Mouse (Mus musculus) small intestine, adult 2 months (tissue): ENCODE data around the gene Gcnt1. TPM values are rescaled to one million over a fixed set of nuclear protein-coding genes. Genes with fewer than 3 reads are reported as not detected.

Source experiments
- H3K27ac ChIP-seq: fragments of 200-500 bp; 2 replicates; pipeline ENCODE4 v1.5.1; 2012; ENCODE audit warnings: low read depth, low read length, control low read depth, inconsistent platforms; ENCODE audit not compliant: insufficient read depth
- H3K27me3 ChIP-seq: fragments of 200-500 bp; 2 replicates; pipeline ENCODE4 v1.6.1; 2012; ENCODE audit warnings: mild to moderate bottlenecking, moderate library complexity, low read length, inconsistent platforms; ENCODE audit not compliant: control insufficient read depth, insufficient read depth
- H3K36me3 ChIP-seq: fragments of 200-500 bp; 2 replicates; pipeline ENCODE4 v1.6.1; 2012; ENCODE audit warnings: mild to moderate bottlenecking, low read length, control low read depth, inconsistent platforms; ENCODE audit not compliant: control insufficient read depth, insufficient read depth
- H3K4me1 ChIP-seq: fragments of 200-500 bp; 2 replicates; pipeline ENCODE4 v1.6.1; 2012; ENCODE audit warnings: low read length, inconsistent platforms, mixed read lengths; ENCODE audit not compliant: control insufficient read depth, insufficient read depth, insufficient read length
- H3K4me3 ChIP-seq: fragments of 200-500 bp; 2 replicates; pipeline ENCODE4 v1.5.1; 2012; ENCODE audit warnings: low read depth, mild to moderate bottlenecking, control low read depth, inconsistent platforms, low read length, moderate library complexity
- CTCF ChIP-seq: fragments of 200-500 bp; IDR thresholded peaks from 2 replicates; pipeline ENCODE4 v1.5.1; 2012; ENCODE audit warnings: low read depth, mild to moderate bottlenecking, control low read depth, inconsistent platforms, low read length, moderate library complexity, mixed read lengths; ENCODE audit not compliant: insufficient replicate concordance, insufficient read length; ENCODE audit errors: extremely low read depth
- POLR2A ChIP-seq: fragments of 200-500 bp; IDR thresholded peaks from 2 replicates; pipeline ENCODE4 v1.6.1; 2012; ENCODE audit warnings: low read depth, mild to moderate bottlenecking, control low read depth, inconsistent platforms, low read length, moderate library complexity
- WGBS: fragments of 180-500 bp; shearing (Covaris S2); methylation state at CpG from one replicate; pipeline ENCODE4 v1.1.7; 2018; 5-methylcytosine and 5-hydroxymethylcytosine counted together
- polyA plus RNA-seq: library from polyadenylated mRNA; depleted of rRNA; stranded (reverse); fragments of >200 nt; gene quantifications from 2 replicates; pipeline ENCODE4 v1.2.3, GENCODE M21; 2012

Gene Gcnt1
- polyA plus RNA-seq, 1 experiment, result 0.80 TPM

DNA sequence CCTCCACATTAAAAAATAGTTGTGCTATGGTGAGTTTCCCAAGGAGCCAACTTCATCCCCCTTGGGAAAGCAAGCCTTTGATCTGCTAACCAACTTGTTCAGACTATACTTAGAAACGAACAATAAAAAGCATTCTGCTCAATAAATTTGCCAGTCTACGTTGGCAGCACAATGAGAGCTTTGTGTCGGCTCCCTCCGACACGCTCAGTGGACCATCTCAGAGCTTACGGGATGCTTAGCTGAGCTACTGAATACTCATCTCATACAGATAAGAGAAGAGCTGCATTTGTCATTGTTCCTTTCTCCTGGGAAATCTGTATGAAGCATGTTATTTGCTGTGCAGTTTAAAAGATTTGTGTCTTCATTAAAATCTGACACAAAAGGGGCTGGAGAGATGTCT, 13.8 kb upstream of the Gcnt1 start:
- no peak overlapping the region for H3K27ac ChIP-seq
- no peaks in the 10 kb centered on the region for H3K36me3 ChIP-seq
- H3K4me3 ChIP-seq, result no peak overlapping the region
- peaks cover 3% of the 10 kb centered on the region; the same call in 1 of the 2 replicates for H3K4me1 ChIP-seq
- TF ChIP-seq CTCF (no peak), POLR2A (no peak)
- WGBS, result 75% methylated on average over 6 of the region's 6 CpGs
- H3K27me3 ChIP-seq, result no peaks in the 10 kb centered on the region

GRCm38 (mm10) chr19:17385426-17385825, 12.8 kb upstream of the Gcnt1 start:
- TF ChIP-seq CTCF, result no peak
- TF ChIP-seq POLR2A, result no peak
- WGBS, result 9% methylated on average over 1 of the region's 1 CpGs
- H3K27ac ChIP-seq, result no peak overlapping the region

GRCm38 (mm10) chr19:17385022-17385421, 12.4 kb upstream of the Gcnt1 start:
- WGBS, result 77% methylated on average over 4 of the region's 4 CpGs
- Histone ChIP-seq H3K27me3 (no peaks in the 10 kb centered on the region), H3K27ac (no peak overlapping the region), H3K4me1 (peaks cover 3% of the 10 kb centered on the region; the same call in 1 of the 2 replicates), H3K4me3 (no peak overlapping the region), H3K36me3 (no peaks in the 10 kb centered on the region)
- TF ChIP-seq POLR2A, result no peak
- TF ChIP-seq CTCF, result no peak

More at GRCm38 (mm10) chr19:17385426-17385825, 12.8 kb upstream of the Gcnt1 start:
- peaks cover 3% of the 10 kb centered on the region; the same call in 1 of the 2 replicates for H3K4me1 ChIP-seq
- H3K36me3 ChIP-seq, result no peaks in the 10 kb centered on the region
- H3K4me3 ChIP-seq, result no peak overlapping the region
- no peaks in the 10 kb centered on the region for H3K27me3 ChIP-seq

GRCm38 (mm10) chr19:17382807-17383397, 10.3 kb upstream of the Gcnt1 start:
- H3K27ac ChIP-seq, result no peak overlapping the region
- H3K4me3 ChIP-seq, result no peak overlapping the region
- H3K36me3 ChIP-seq, result no peaks in the 10 kb centered on the region
- 76% methylated on average over 6 of the region's 6 CpGs for WGBS
- no peaks in the 10 kb centered on the region for H3K27me3 ChIP-seq
- H3K4me1 ChIP-seq, result peaks cover 3% of the 10 kb centered on the region; the same call in 1 of the 2 replicates
- no peak for TF ChIP-seq POLR2A
- no peak for TF ChIP-seq CTCF

DNA sequence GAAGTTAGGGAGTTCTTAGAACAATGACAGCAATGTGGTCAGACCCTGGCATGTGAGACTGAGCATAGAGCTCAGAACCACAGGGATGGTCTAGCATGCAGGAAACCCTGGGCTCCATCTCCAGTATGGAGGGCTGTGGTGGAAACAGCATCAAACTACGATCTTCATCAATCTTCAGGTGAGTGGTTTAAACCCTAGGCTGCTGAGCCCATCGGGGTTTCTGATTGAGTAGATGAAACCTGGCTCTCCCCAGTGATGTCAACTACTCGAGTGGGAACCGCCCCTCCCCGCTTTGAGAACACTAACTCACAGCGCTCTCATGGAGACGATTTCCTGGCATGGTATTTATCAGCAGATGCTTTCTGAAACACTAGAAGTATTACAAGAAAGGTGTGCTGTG, 7.9 kb upstream of the Gcnt1 start:
- TF ChIP-seq POLR2A, result no peak
- no peak for TF ChIP-seq CTCF
- no peak overlapping the region for H3K4me3 ChIP-seq
- H3K27ac ChIP-seq, result no peak overlapping the region
- H3K4me1 ChIP-seq, result no peaks in the 10 kb centered on the region
- H3K27me3 ChIP-seq, result no peaks in the 10 kb centered on the region
- H3K36me3 ChIP-seq, result no peaks in the 10 kb centered on the region
- 50% methylated on average over 7 of the region's 7 CpGs for WGBS

GRCm38 (mm10) chr19:17378845-17379244, 6.2 kb upstream of the Gcnt1 start:
- Histone ChIP-seq H3K36me3 (no peaks in the 10 kb centered on the region), H3K27ac (no peak overlapping the region), H3K4me1 (no peaks in the 10 kb centered on the region), H3K4me3 (no peak overlapping the region), H3K27me3 (no peaks in the 10 kb centered on the region)
- TF ChIP-seq POLR2A (no peak), CTCF (no peak)

- no peak overlapping the region for H3K27ac ChIP-seq
- no peaks in the 10 kb centered on the region for H3K4me1 ChIP-seq
- no peaks in the 10 kb centered on the region for H3K36me3 ChIP-seq
- TF ChIP-seq CTCF, result no peak
- no peak for TF ChIP-seq POLR2A
- H3K4me3 ChIP-seq, result no peak overlapping the region
- H3K27me3 ChIP-seq, result no peaks in the 10 kb centered on the region
- 60% methylated on average over 7 of the region's 7 CpGs for WGBS
Measured at GRCm38 (mm10) chr19:17369581-17369980, 3.1 kb downstream of the Gcnt1 start.
